Mouse (Mus musculus): ENCODE data around the gene Gm28048. TPM values are rescaled to one million over a fixed set of nuclear protein-coding genes. Genes with fewer than 3 reads are reported as not detected.

The Gm28048 gene
- polyA plus RNA-seq, 1 experiment from 2014 or later: 6.9 TPM

GRCm38 (mm10) chr11:22885350-22885749 lies 96.5 kb downstream of the Gm28048 start:
- no peak overlapping the region for H3K4me2 ChIP-seq
- no peaks in the 10 kb centered on the region for H3K9me3 ChIP-seq (replicated peaks)
- 83% methylated on average over 1 of the region's 1 CpGs for WGBS
- no peak overlapping the region for H3K4me3 ChIP-seq
- H3K27me3 ChIP-seq: no peaks in the 10 kb centered on the region
- no peak for ATAC-seq (replicated peaks; ENCODE audit: insufficient number of reproducible peaks, insufficient read depth, low FRiP score, low read depth)
- no peaks in the 10 kb centered on the region for H3K36me3 ChIP-seq
- H3K4me1 ChIP-seq (replicated peaks): no peaks in the 10 kb centered on the region
- no peak overlapping the region for H3K9ac ChIP-seq
- no peak overlapping the region for H3K27ac ChIP-seq

GRCm38 (mm10) chr11:22883676-22884075 lies 98.2 kb downstream of the Gm28048 start:
- Histone ChIP-seq H3K4me3 (no peak overlapping the region), H3K36me3 (no peaks in the 10 kb centered on the region), H3K9me3 (replicated peaks) (no peaks in the 10 kb centered on the region), H3K27me3 (no peaks in the 10 kb centered on the region), H3K9ac (no peak overlapping the region), H3K4me2 (no peak overlapping the region), H3K27ac (no peak overlapping the region), H3K4me1 (replicated peaks) (no peaks in the 10 kb centered on the region)
- WGBS: 77% methylated on average over 2 of the region's 2 CpGs
- ATAC-seq (replicated peaks; ENCODE audit: insufficient number of reproducible peaks, insufficient read depth, low FRiP score, low read depth): no peak

- H3K27me3 ChIP-seq: no peaks in the 10 kb centered on the region
Measured at GRCm38 (mm10) chr11:22882926-22883325, 99.0 kb downstream of the Gm28048 start.

GRCm38 (mm10) chr11:22880383-22881172 lies 101.3 kb downstream of the Gm28048 start:
- H3K9ac ChIP-seq: no peak overlapping the region
- H3K27ac ChIP-seq: no peak overlapping the region
- no peak for ATAC-seq (replicated peaks; ENCODE audit: insufficient number of reproducible peaks, insufficient read depth, low FRiP score, low read depth)
- no peaks in the 10 kb centered on the region for H3K36me3 ChIP-seq
- WGBS: 58% methylated on average over 3 of the region's 3 CpGs
- no peaks in the 10 kb centered on the region for H3K27me3 ChIP-seq
- H3K9me3 ChIP-seq (replicated peaks): no peaks in the 10 kb centered on the region
- H3K4me2 ChIP-seq: no peak overlapping the region
- H3K4me1 ChIP-seq (replicated peaks): no peaks in the 10 kb centered on the region
- no peak overlapping the region for H3K4me3 ChIP-seq

More at GRCm38 (mm10) chr11:22882926-22883325, 99.0 kb downstream of the Gm28048 start:
- no peaks in the 10 kb centered on the region for H3K36me3 ChIP-seq
- no peak overlapping the region for H3K4me2 ChIP-seq
- no peaks in the 10 kb centered on the region for H3K9me3 ChIP-seq (replicated peaks)
- H3K4me1 ChIP-seq (replicated peaks): no peaks in the 10 kb centered on the region
- H3K9ac ChIP-seq: no peak overlapping the region
- no peak for ATAC-seq (replicated peaks; ENCODE audit: insufficient number of reproducible peaks, insufficient read depth, low FRiP score, low read depth)
- H3K27ac ChIP-seq: no peak overlapping the region
- no peak overlapping the region for H3K4me3 ChIP-seq

- Histone ChIP-seq H3K36me3 (no peaks in the 10 kb centered on the region), H3K4me3 (no peak overlapping the region), H3K4me2 (no peak overlapping the region), H3K4me1 (replicated peaks) (no peaks in the 10 kb centered on the region), H3K9me3 (replicated peaks) (no peaks in the 10 kb centered on the region), H3K9ac (no peak overlapping the region), H3K27me3 (no peaks in the 10 kb centered on the region), H3K27ac (no peak overlapping the region)
- WGBS: 85% methylated on average over 4 of the region's 4 CpGs
- ATAC-seq (replicated peaks; ENCODE audit: insufficient number of reproducible peaks, insufficient read depth, low FRiP score, low read depth): no peak
Measured at GRCm38 (mm10) chr11:22879645-22880044, 102.2 kb downstream of the Gm28048 start.

GRCm38 (mm10) chr11:22876680-22877330 lies 105.1 kb downstream of the Gm28048 start:
- Histone ChIP-seq H3K27me3 (no peaks in the 10 kb centered on the region), H3K27ac (no peak overlapping the region), H3K9me3 (replicated peaks) (no peaks in the 10 kb centered on the region), H3K4me1 (replicated peaks) (peaks cover 9% of the 10 kb centered on the region), H3K36me3 (no peaks in the 10 kb centered on the region), H3K9ac (no peak overlapping the region), H3K4me3 (no peak overlapping the region), H3K4me2 (no peak overlapping the region)
- 65% methylated on average over 3 of the region's 3 CpGs for WGBS
- no peak for ATAC-seq (replicated peaks; ENCODE audit: insufficient number of reproducible peaks, insufficient read depth, low FRiP score, low read depth)

- ATAC-seq (replicated peaks; ENCODE audit: insufficient number of reproducible peaks, insufficient read depth, low FRiP score, low read depth): no peak
- Histone ChIP-seq H3K4me2 (no peak overlapping the region), H3K4me3 (no peak overlapping the region), H3K27ac (no peak overlapping the region), H3K4me1 (replicated peaks) (peaks cover 13% of the 10 kb centered on the region), H3K9ac (no peak overlapping the region), H3K27me3 (no peaks in the 10 kb centered on the region), H3K9me3 (replicated peaks) (no peaks in the 10 kb centered on the region), H3K36me3 (no peaks in the 10 kb centered on the region)
- 82% methylated on average over 4 of the region's 4 CpGs for whole genome bisulfite sequencing
Measured at GRCm38 (mm10) chr11:22875279-22875678, 106.6 kb downstream of the Gm28048 start.

GRCm38 (mm10) chr11:22874747-22875146 lies 107.1 kb downstream of the Gm28048 start:
- H3K36me3 ChIP-seq: no peaks in the 10 kb centered on the region
- no peak overlapping the region for H3K4me2 ChIP-seq
- 76% methylated on average over 6 of the region's 6 CpGs for WGBS

GRCm38 (mm10) chr11:22873383-22873782 lies 108.5 kb downstream of the Gm28048 start:
- no peak overlapping the region for H3K4me3 ChIP-seq
- no peak overlapping the region for H3K4me2 ChIP-seq
- no peaks in the 10 kb centered on the region for H3K27me3 ChIP-seq
- H3K27ac ChIP-seq: 0 out of 2 replicates have a peak overlapping the region, but pooled peaks have one; percentile 1
- H3K9ac ChIP-seq: no peak overlapping the region
- no peak for ATAC-seq (replicated peaks; ENCODE audit: insufficient number of reproducible peaks, insufficient read depth, low FRiP score, low read depth)
- H3K9me3 ChIP-seq (replicated peaks): no peaks in the 10 kb centered on the region
- WGBS: 66% methylated on average over 4 of the region's 4 CpGs
- H3K36me3 ChIP-seq: no peaks in the 10 kb centered on the region
- H3K4me1 ChIP-seq (replicated peaks): peaks cover 13% of the 10 kb centered on the region

More at GRCm38 (mm10) chr11:22874747-22875146, 107.1 kb downstream of the Gm28048 start:
- Histone ChIP-seq H3K27ac (no peak overlapping the region), H3K4me1 (replicated peaks) (peaks cover 13% of the 10 kb centered on the region), H3K4me3 (no peak overlapping the region), H3K27me3 (no peaks in the 10 kb centered on the region), H3K9ac (no peak overlapping the region), H3K9me3 (replicated peaks) (no peaks in the 10 kb centered on the region)
- ATAC-seq (replicated peaks; ENCODE audit: insufficient number of reproducible peaks, insufficient read depth, low FRiP score, low read depth): no peak

- WGBS: 50% methylated on average over 4 of the region's 4 CpGs
- H3K9me3 ChIP-seq (replicated peaks): no peaks in the 10 kb centered on the region
- H3K27me3 ChIP-seq: no peaks in the 10 kb centered on the region
- H3K4me3 ChIP-seq: peak overlapping the region; percentile 13; the same call in 1 of the 2 replicates
- ATAC-seq (replicated peaks; ENCODE audit: insufficient number of reproducible peaks, insufficient read depth, low FRiP score, low read depth): no peak
- H3K27ac ChIP-seq: peak overlapping the region; percentile 69
- H3K4me1 ChIP-seq (replicated peaks): peaks cover 13% of the 10 kb centered on the region
- no peaks in the 10 kb centered on the region for H3K36me3 ChIP-seq
- peak overlapping the region; percentile 46 for H3K4me2 ChIP-seq
- H3K9ac ChIP-seq: no peak overlapping the region
Measured at GRCm38 (mm10) chr11:22872307-22872680, 109.6 kb downstream of the Gm28048 start.

- no peaks in the 10 kb centered on the region for H3K9me3 ChIP-seq (replicated peaks)
- H3K27ac ChIP-seq: peak overlapping the region; percentile 69
- no peak overlapping the region for H3K9ac ChIP-seq
- peak overlapping the region; percentile 13; the same call in 1 of the 2 replicates for H3K4me3 ChIP-seq
- H3K4me2 ChIP-seq: peak overlapping the region; percentile 46
- 0 out of 2 replicates have a peak, but pooled peaks have one; percentile 53 for ATAC-seq (replicated peaks; ENCODE audit: insufficient number of reproducible peaks, insufficient read depth, low FRiP score, low read depth)
- no peaks in the 10 kb centered on the region for H3K27me3 ChIP-seq
- WGBS: 50% methylated on average over 7 of the region's 7 CpGs
- no peaks in the 10 kb centered on the region for H3K36me3 ChIP-seq
- peaks cover 13% of the 10 kb centered on the region for H3K4me1 ChIP-seq (replicated peaks)
Measured at GRCm38 (mm10) chr11:22871628-22872306, 110.1 kb downstream of the Gm28048 start.

Measured in heart, embryonic 15.5 days (tissue).